Mouse (Mus musculus) gastrocnemius, adult 18-20 months (tissue): ENCODE measurements around the gene Acsm4. TPM values are rescaled to one million over a fixed set of nuclear protein-coding genes. Genes with fewer than 3 reads are reported as not detected.

Source experiments
- DNase-seq: peaks from one replicate; pipeline ENCODE4 v3.0.0; 2021; ENCODE audit warnings: low spot score
- total RNA-seq, 2 experiments: library from RNA; stranded (reverse); gene quantifications; 2 replicates each; pipeline ENCODE4 v1.2.3; 2021

Gene Acsm4
- total RNA-seq, 2 experiments from 2014 or later, result not detected

DNA sequence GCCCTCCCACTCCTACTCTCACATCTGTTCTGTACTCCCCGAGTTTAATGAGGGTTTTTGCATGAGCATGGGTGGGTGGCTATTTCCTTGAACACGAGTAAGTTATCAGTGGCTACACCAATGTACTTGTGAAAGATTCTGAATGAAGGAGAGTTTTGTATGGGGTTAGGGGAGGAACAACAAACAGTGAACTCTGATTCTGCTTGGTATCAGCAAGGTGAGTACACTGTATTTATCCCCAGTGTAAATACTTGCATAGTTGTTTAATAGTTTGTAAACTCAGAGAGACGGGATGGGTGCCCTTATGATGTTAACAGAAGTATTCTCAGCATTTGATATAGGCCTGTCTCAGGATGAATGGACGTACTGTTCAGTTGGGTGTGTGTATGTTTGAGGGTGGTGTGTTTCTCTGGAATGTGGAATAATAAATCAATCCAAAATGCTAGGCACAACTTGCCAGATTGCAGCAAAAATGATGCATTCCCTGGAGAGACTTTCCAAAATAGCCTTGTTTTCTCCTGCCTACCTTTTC, 72.4 kb downstream of the Acsm4 start:
- DNase-seq, result no peak

Other genes with a start within 250 kb of the Acsm4 start
- gene Gp2, start 230.7 kb upstream of the Acsm4 start, total RNA-seq, result not detected
- not detected for gene Umod, start 210.7 kb upstream of the Acsm4 start, total RNA-seq
- 1 to 10 TPM in 1 of 2 experiments, under 1 TPM in 1; 0.50 to 1.2 TPM for gene Acsm5, start 170.6 kb upstream of the Acsm4 start, total RNA-seq
- not detected for gene Pdilt, start 166.5 kb upstream of the Acsm4 start, total RNA-seq
- under 1 TPM in 1 of 2 experiments, not detected in 1; 0.48 TPM for gene Acsm2, start 135.7 kb upstream of the Acsm4 start, total RNA-seq
- 1 to 10 TPM in 1 of 2 experiments, under 1 TPM in 1; 0.25 to 1.4 TPM for gene Acsm1, start 83.0 kb upstream of the Acsm4 start, total RNA-seq
- 10 to 100 TPM; 16.7 to 16.8 TPM for gene Thumpd1, start 30.8 kb downstream of the Acsm4 start, total RNA-seq
- under 1 TPM; 0.46 to 0.59 TPM for gene Acsm3, start 70.9 kb downstream of the Acsm4 start, total RNA-seq
- gene Rexo5, start 104.0 kb downstream of the Acsm4 start, total RNA-seq, result under 1 TPM; 0.12 to 0.41 TPM
- gene Eri2, start 104.0 kb downstream of the Acsm4 start, total RNA-seq, result under 1 TPM; 0.66 to 0.96 TPM
- 10 to 100 TPM; 11.3 to 12.5 TPM for gene Lyrm1, start 205.8 kb downstream of the Acsm4 start, total RNA-seq
- gene Dcun1d3, start 206.3 kb downstream of the Acsm4 start, total RNA-seq, result 10 to 100 TPM; 20.3 to 21.1 TPM